Mouse (Mus musculus) midbrain, embryonic 11.5 days (tissue): Measurements from ENCODE around the gene Zfp341. TPM values are rescaled to one million over a fixed set of nuclear protein-coding genes. Genes with fewer than 3 reads are reported as not detected.

Experiments
- ATAC-seq: fragments of 200-750 bp; cut with Nextera tagmentation; 2 replicates; pipeline ENCODE4 v1.8.0; 2017; ENCODE audit warnings: moderate TSS enrichment, moderate library complexity; ENCODE audit not compliant: low FRiP score
- DNase-seq: peaks from one replicate; pipeline ENCODE4 v3.0.0; 2015; ENCODE audit warnings: low spot score; ENCODE audit errors: missing footprints
- H3K27ac ChIP-seq: fragments of 300-500 bp; sonication (generic); 2 replicates; pipeline ENCODE4 v1.5.1; 2014; ENCODE audit warnings: low read depth, low read length
- H3K27me3 ChIP-seq: fragments of 300-500 bp; sonication (generic); 2 replicates; pipeline ENCODE4 v1.6.1; 2014; ENCODE audit warnings: mild to moderate bottlenecking, low read length, moderate library complexity, mixed read lengths; ENCODE audit not compliant: control insufficient read depth, insufficient read depth
- H3K36me3 ChIP-seq: fragments of 300-500 bp; sonication (generic); 2 replicates; pipeline ENCODE4 v1.6.1; 2014; ENCODE audit warnings: mild to moderate bottlenecking, low read length, moderate library complexity, mixed read lengths; ENCODE audit not compliant: control insufficient read depth, insufficient read depth
- H3K4me1 ChIP-seq: fragments of 300-500 bp; sonication (generic); 2 replicates; pipeline ENCODE4 v1.6.1; 2014; ENCODE audit warnings: low read length; ENCODE audit not compliant: control insufficient read depth, insufficient read depth
- H3K4me2 ChIP-seq: fragments of 300-500 bp; sonication (generic); 2 replicates; pipeline ENCODE4 v1.6.1; 2014; ENCODE audit warnings: mild to moderate bottlenecking, moderate library complexity
- H3K4me3 ChIP-seq: fragments of 300-500 bp; sonication (generic); 2 replicates; pipeline ENCODE4 v1.5.1; 2014; ENCODE audit warnings: low read depth, low read length
- H3K9ac ChIP-seq: fragments of 300-500 bp; sonication (generic); 2 replicates; pipeline ENCODE4 v1.6.1; 2014; ENCODE audit warnings: low read length
- H3K9me3 ChIP-seq: fragments of 300-500 bp; sonication (generic); 2 replicates; pipeline ENCODE4 v1.6.1; 2016; ENCODE audit warnings: low read length; ENCODE audit not compliant: control insufficient read depth
- WGBS: fragments of 180-500 bp; shearing (Covaris S2); extraction: QIAGEN DNeasy Blood & Tissue Kit; methylation state at CpG from one replicate; pipeline ENCODE4 v1.1.7; 2014; 5-methylcytosine and 5-hydroxymethylcytosine counted together
- polyA plus RNA-seq: library from polyadenylated mRNA; unstranded; fragments of >200 nt; fragmentation: Nextera tagmentation; extraction: Ambion mirVana; gene quantifications from 2 replicates; pipeline ENCODE4 v1.2.1, GENCODE M21; 2014

Zfp341 gene
- polyA plus RNA-seq, 1 experiment from 2014 or later: 1.2 TPM

GRCm38 (mm10) chr2:154570666-154571065, 42.4 kb upstream of the Zfp341 start:
- H3K27me3 ChIP-seq: no peaks in the 10 kb centered on the region
- H3K9ac ChIP-seq: no peak overlapping the region; the same call in 1 of the 2 replicates
- H3K27ac ChIP-seq: no peak overlapping the region
- peak overlapping the region; percentile 59; the same call in 1 of the 2 replicates for H3K4me2 ChIP-seq
- ATAC-seq (no peak), DNase-seq (peak; percentile 78)
- H3K4me3 ChIP-seq: no peak overlapping the region
- 78% methylated on average over 4 of the region's 4 CpGs for WGBS
- H3K36me3 ChIP-seq: no peaks in the 10 kb centered on the region
- no peaks in the 10 kb centered on the region for H3K9me3 ChIP-seq
- H3K4me1 ChIP-seq: peaks cover 32% of the 10 kb centered on the region

- Histone ChIP-seq H3K9me3 (no peaks in the 10 kb centered on the region), H3K4me2 (no peak overlapping the region), H3K9ac (no peak overlapping the region), H3K4me1 (peaks cover 27% of the 10 kb centered on the region), H3K27ac (no peak overlapping the region), H3K27me3 (no peaks in the 10 kb centered on the region), H3K4me3 (no peak overlapping the region), H3K36me3 (no peaks in the 10 kb centered on the region)
- DNase-seq: no peak
- 81% methylated on average over 4 of the region's 4 CpGs for WGBS
- no peak for ATAC-seq
Measured at GRCm38 (mm10) chr2:154571266-154571665, 41.8 kb upstream of the Zfp341 start.

- Histone ChIP-seq H3K36me3 (no peaks in the 10 kb centered on the region), H3K9ac (no peak overlapping the region), H3K9me3 (no peaks in the 10 kb centered on the region), H3K27ac (no peak overlapping the region), H3K27me3 (no peaks in the 10 kb centered on the region), H3K4me1 (peaks cover 28% of the 10 kb centered on the region), H3K4me2 (no peak overlapping the region), H3K4me3 (no peak overlapping the region)
- ATAC-seq: no peak
- no peak for DNase-seq
- 81% methylated on average over 8 of the region's 8 CpGs for WGBS
Measured at GRCm38 (mm10) chr2:154571976-154572375, 41.1 kb upstream of the Zfp341 start.

GRCm38 (mm10) chr2:154572996-154573395, 40.1 kb upstream of the Zfp341 start:
- Histone ChIP-seq H3K36me3 (no peaks in the 10 kb centered on the region), H3K9ac (no peak overlapping the region), H3K27me3 (no peaks in the 10 kb centered on the region), H3K4me1 (peaks cover 30% of the 10 kb centered on the region), H3K4me3 (no peak overlapping the region), H3K27ac (no peak overlapping the region), H3K4me2 (no peak overlapping the region), H3K9me3 (no peaks in the 10 kb centered on the region)
- 84% methylated on average over 3 of the region's 3 CpGs for WGBS
- DNase-seq (no peak), ATAC-seq (no peak)

GRCm38 (mm10) chr2:154574271-154574670, 38.8 kb upstream of the Zfp341 start:
- H3K27ac ChIP-seq: no peak overlapping the region
- H3K4me2 ChIP-seq: no peak overlapping the region
- ATAC-seq: no peak
- DNase-seq: peak; percentile 80
- H3K4me3 ChIP-seq: no peak overlapping the region
- no peaks in the 10 kb centered on the region for H3K27me3 ChIP-seq
- WGBS: 52% methylated on average over 7 of the region's 7 CpGs
- peaks cover 23% of the 10 kb centered on the region for H3K4me1 ChIP-seq
- no peaks in the 10 kb centered on the region for H3K9me3 ChIP-seq
- H3K36me3 ChIP-seq: no peaks in the 10 kb centered on the region
- no peak overlapping the region for H3K9ac ChIP-seq

- no peaks in the 10 kb centered on the region for H3K36me3 ChIP-seq
- H3K9ac ChIP-seq: peak overlapping the region; percentile 11
Measured at GRCm38 (mm10) chr2:154576876-154577743, 36.0 kb upstream of the Zfp341 start.

GRCm38 (mm10) chr2:154577744-154578067, 35.4 kb upstream of the Zfp341 start:
- H3K27me3 ChIP-seq: no peaks in the 10 kb centered on the region
- no peak for ATAC-seq
- DNase-seq: peak; percentile 88
- peak overlapping the region; percentile 64 for H3K27ac ChIP-seq
- peak overlapping the region; percentile 9; the same call in 1 of the 2 replicates for H3K9ac ChIP-seq
- no peaks in the 10 kb centered on the region for H3K36me3 ChIP-seq
- H3K4me3 ChIP-seq: no peak overlapping the region
- peaks cover 18% of the 10 kb centered on the region for H3K4me1 ChIP-seq
- no peak overlapping the region for H3K4me2 ChIP-seq
- H3K9me3 ChIP-seq: no peaks in the 10 kb centered on the region
- 58% methylated on average over 6 of the region's 6 CpGs for WGBS

More at GRCm38 (mm10) chr2:154576876-154577743, 36.0 kb upstream of the Zfp341 start:
- 30% methylated on average over 12 of the region's 12 CpGs for WGBS
- H3K27ac ChIP-seq: peak overlapping the region; percentile 64
- peak; percentile 89 for DNase-seq
- H3K27me3 ChIP-seq: no peaks in the 10 kb centered on the region
- no peaks in the 10 kb centered on the region for H3K9me3 ChIP-seq
- H3K4me1 ChIP-seq: peaks cover 18% of the 10 kb centered on the region
- no peak overlapping the region for H3K4me2 ChIP-seq
- no peak overlapping the region for H3K4me3 ChIP-seq
- ATAC-seq: peak; percentile 89

- Histone ChIP-seq H3K36me3 (no peaks in the 10 kb centered on the region), H3K9ac (no peak overlapping the region), H3K4me1 (peaks cover 18% of the 10 kb centered on the region), H3K4me3 (no peak overlapping the region), H3K4me2 (no peak overlapping the region), H3K9me3 (no peaks in the 10 kb centered on the region), H3K27me3 (no peaks in the 10 kb centered on the region), H3K27ac (no peak overlapping the region)
- no peak for DNase-seq
- 87% methylated on average over 8 of the region's 8 CpGs for WGBS
- ATAC-seq: no peak
Measured at GRCm38 (mm10) chr2:154580586-154580985, 32.5 kb upstream of the Zfp341 start.

- Histone ChIP-seq H3K36me3 (no peaks in the 10 kb centered on the region), H3K4me2 (no peak overlapping the region), H3K9ac (no peak overlapping the region), H3K27me3 (no peaks in the 10 kb centered on the region), H3K4me1 (peaks cover 16% of the 10 kb centered on the region), H3K9me3 (no peaks in the 10 kb centered on the region), H3K4me3 (no peak overlapping the region), H3K27ac (no peak overlapping the region)
- DNase-seq: no peak
- ATAC-seq: no peak
- WGBS: 86% methylated on average over 1 of the region's 1 CpGs
Measured at GRCm38 (mm10) chr2:154581421-154581820, 31.7 kb upstream of the Zfp341 start.
